Mouse (Mus musculus) embryonic facial prominence, embryonic 11.5 days (tissue): ENCODE results near the gene Supt5. TPM values are rescaled to one million over a fixed set of nuclear protein-coding genes. Genes with fewer than 3 reads are reported as not detected.

Experiments
- ATAC-seq: fragments of 200-750 bp; cut with Nextera tagmentation; replicated peaks from 2 replicates; pipeline ENCODE4 v1.8.0; 2017; ENCODE audit warnings: low read depth; ENCODE audit not compliant: insufficient number of reproducible peaks, low FRiP score, low TSS enrichment
- DNase-seq: peaks from one replicate; pipeline ENCODE4 v3.0.0-alpha.2; 2015; ENCODE audit warnings: low spot score
- H3K27ac ChIP-seq: fragments of 300-500 bp; sonication (generic); replicated peaks from 2 replicates; pipeline ENCODE4 v1.5.1; 2014; ENCODE audit warnings: mild to moderate bottlenecking, low read depth, low read length, control low read depth
- H3K27me3 ChIP-seq: fragments of 300-500 bp; sonication (generic); 2 replicates; pipeline ENCODE4 v1.6.1; 2014; ENCODE audit warnings: mild to moderate bottlenecking, low read length, moderate library complexity, mixed read lengths; ENCODE audit not compliant: control insufficient read depth, insufficient read depth
- H3K36me3 ChIP-seq: fragments of 300-500 bp; sonication (generic); replicated peaks from 2 replicates; pipeline ENCODE4 v1.6.1; 2014; ENCODE audit warnings: low read depth, mild to moderate bottlenecking, low read length, moderate library complexity, mixed read lengths; ENCODE audit not compliant: control insufficient read depth, insufficient read depth
- H3K4me1 ChIP-seq: fragments of 300-500 bp; sonication (generic); 2 replicates; pipeline ENCODE4 v1.6.1; 2014; ENCODE audit warnings: low read length, mixed read lengths; ENCODE audit not compliant: control insufficient read depth, insufficient read depth
- H3K4me2 ChIP-seq: fragments of 300-500 bp; sonication (generic); 2 replicates; pipeline ENCODE4 v1.6.1; 2014; ENCODE audit warnings: low read depth, mild to moderate bottlenecking, control low read depth, low read length, moderate library complexity
- H3K4me3 ChIP-seq: fragments of 300-500 bp; sonication (generic); 2 replicates; pipeline ENCODE4 v1.5.1; 2014; ENCODE audit warnings: low read depth, low read length, control low read depth
- H3K9ac ChIP-seq: fragments of 300-500 bp; sonication (generic); replicated peaks from 2 replicates; pipeline ENCODE4 v1.6.1; 2014; ENCODE audit warnings: mild to moderate bottlenecking, control low read depth, low read length
- H3K9me3 ChIP-seq: fragments of 300-500 bp; sonication (generic); replicated peaks from 2 replicates; pipeline ENCODE4 v1.6.1; 2016; ENCODE audit warnings: mild to moderate bottlenecking, low read length, inconsistent platforms, mixed read lengths; ENCODE audit not compliant: control insufficient read depth
- WGBS: fragments of 180-500 bp; shearing (Covaris S2); extraction: QIAGEN DNeasy Blood & Tissue Kit; methylation state at CpG from one replicate; pipeline ENCODE4 v1.1.7; 2014; 5-methylcytosine and 5-hydroxymethylcytosine counted together
- polyA plus RNA-seq: library from polyadenylated mRNA; unstranded; fragments of >200 nt; fragmentation: Nextera tagmentation; extraction: Ambion mirVana; gene quantifications from 2 replicates; pipeline ENCODE4 v1.2.1, GENCODE M21; 2014

Supt5 gene
- polyA plus RNA-seq, 1 experiment from 2014 or later = 73.9 TPM

GRCm38 (mm10) chr7:28361647-28362341 is 23.2 kb upstream of the Supt5 start:
- H3K4me3 ChIP-seq = no peak overlapping the region
- no peak overlapping the region for H3K9ac ChIP-seq
- H3K4me2 ChIP-seq = no peak overlapping the region
- H3K36me3 ChIP-seq = peaks cover 39% of the 10 kb centered on the region
- 95% methylated on average over 20 of the region's 20 CpGs for WGBS
- no peak overlapping the region for H3K27ac ChIP-seq
- ATAC-seq (no peak), DNase-seq (no peak)
- peaks cover 5% of the 10 kb centered on the region for H3K4me1 ChIP-seq
- no peaks in the 10 kb centered on the region for H3K9me3 ChIP-seq
- no peaks in the 10 kb centered on the region for H3K27me3 ChIP-seq

GRCm38 (mm10) chr7:28360291-28360690 is 21.7 kb upstream of the Supt5 start:
- no peak overlapping the region for H3K4me3 ChIP-seq
- peaks cover 39% of the 10 kb centered on the region for H3K36me3 ChIP-seq
- DNase-seq (no peak), ATAC-seq (no peak)
- no peak overlapping the region for H3K4me2 ChIP-seq
- peaks cover 5% of the 10 kb centered on the region for H3K4me1 ChIP-seq
- H3K9ac ChIP-seq = no peak overlapping the region
- WGBS = 92% methylated on average over 6 of the region's 6 CpGs
- no peaks in the 10 kb centered on the region for H3K27me3 ChIP-seq
- H3K9me3 ChIP-seq = no peaks in the 10 kb centered on the region
- H3K27ac ChIP-seq = no peak overlapping the region

DNA sequence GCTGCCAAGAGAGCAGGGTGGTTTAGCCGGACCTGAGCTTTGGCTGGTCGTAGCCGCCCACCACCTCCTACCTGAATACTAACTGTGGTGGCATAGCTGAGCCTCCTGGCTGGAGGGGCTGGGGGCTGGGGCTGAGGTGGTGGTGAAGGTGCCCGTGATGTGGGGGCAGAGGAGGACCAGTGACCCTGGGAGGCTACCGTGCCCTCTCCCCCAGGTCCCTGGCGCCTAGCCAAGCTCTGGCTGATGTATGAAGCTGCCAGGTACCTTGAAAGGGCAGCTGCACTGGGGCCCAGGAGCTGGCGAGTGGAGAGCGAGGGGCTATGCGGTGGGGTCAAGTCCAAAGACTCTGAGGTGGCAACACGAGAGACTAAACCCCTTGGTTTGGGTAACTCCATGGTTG is 21.3 kb upstream of the Supt5 start:
- no peak for DNase-seq
- H3K9me3 ChIP-seq = no peaks in the 10 kb centered on the region
- no peaks in the 10 kb centered on the region for H3K27me3 ChIP-seq
- H3K4me3 ChIP-seq = no peak overlapping the region
- H3K36me3 ChIP-seq = peaks cover 36% of the 10 kb centered on the region
- no peak overlapping the region for H3K9ac ChIP-seq
- H3K27ac ChIP-seq = no peak overlapping the region
- no peak overlapping the region for H3K4me2 ChIP-seq
- H3K4me1 ChIP-seq = peaks cover 5% of the 10 kb centered on the region
- no peak for ATAC-seq
- 96% methylated on average over 10 of the region's 10 CpGs for WGBS

- WGBS = 64% methylated on average over 7 of the region's 7 CpGs
- 0 out of 2 replicates have a peak overlapping the region, but pooled peaks have one; percentile 13 for H3K27ac ChIP-seq
Observed at GRCm38 (mm10) chr7:28358431-28358830, 19.9 kb upstream of the Supt5 start.

GRCm38 (mm10) chr7:28357984-28358383 is 19.4 kb upstream of the Supt5 start:
- H3K9me3 ChIP-seq = no peaks in the 10 kb centered on the region
- no peak overlapping the region for H3K4me3 ChIP-seq
- DNase-seq = no peak
- peaks cover 43% of the 10 kb centered on the region for H3K36me3 ChIP-seq
- ATAC-seq = no peak
- WGBS = 5% methylated on average over 5 of the region's 5 CpGs
- no peaks in the 10 kb centered on the region for H3K27me3 ChIP-seq
- no peak overlapping the region for H3K4me2 ChIP-seq
- 0 out of 2 replicates have a peak overlapping the region, but pooled peaks have one; percentile 20 for H3K27ac ChIP-seq
- H3K9ac ChIP-seq = no peak overlapping the region
- peaks cover 5% of the 10 kb centered on the region for H3K4me1 ChIP-seq

More at GRCm38 (mm10) chr7:28358431-28358830, 19.9 kb upstream of the Supt5 start:
- H3K27me3 ChIP-seq = no peaks in the 10 kb centered on the region
- no peak overlapping the region for H3K9ac ChIP-seq
- DNase-seq (no peak), ATAC-seq (no peak)
- no peaks in the 10 kb centered on the region for H3K9me3 ChIP-seq
- no peak overlapping the region for H3K4me3 ChIP-seq
- H3K4me2 ChIP-seq = no peak overlapping the region
- H3K36me3 ChIP-seq = peaks cover 39% of the 10 kb centered on the region
- H3K4me1 ChIP-seq = peaks cover 5% of the 10 kb centered on the region

GRCm38 (mm10) chr7:28356981-28357380 is 18.4 kb upstream of the Supt5 start:
- ATAC-seq (peak; percentile 46; the same call in 1 of the 2 replicates), DNase-seq (peak; percentile 71)
- Histone ChIP-seq H3K4me1 (peaks cover 5% of the 10 kb centered on the region), H3K9me3 (no peaks in the 10 kb centered on the region), H3K9ac (0 out of 2 replicates have a peak overlapping the region, but pooled peaks have one; percentile 22), H3K4me3 (no peak overlapping the region), H3K4me2 (no peak overlapping the region; the same call in 1 of the 2 replicates), H3K27me3 (no peaks in the 10 kb centered on the region), H3K27ac (no peak overlapping the region), H3K36me3 (peaks cover 35% of the 10 kb centered on the region)
- WGBS = 6% methylated on average over 5 of the region's 5 CpGs

DNA sequence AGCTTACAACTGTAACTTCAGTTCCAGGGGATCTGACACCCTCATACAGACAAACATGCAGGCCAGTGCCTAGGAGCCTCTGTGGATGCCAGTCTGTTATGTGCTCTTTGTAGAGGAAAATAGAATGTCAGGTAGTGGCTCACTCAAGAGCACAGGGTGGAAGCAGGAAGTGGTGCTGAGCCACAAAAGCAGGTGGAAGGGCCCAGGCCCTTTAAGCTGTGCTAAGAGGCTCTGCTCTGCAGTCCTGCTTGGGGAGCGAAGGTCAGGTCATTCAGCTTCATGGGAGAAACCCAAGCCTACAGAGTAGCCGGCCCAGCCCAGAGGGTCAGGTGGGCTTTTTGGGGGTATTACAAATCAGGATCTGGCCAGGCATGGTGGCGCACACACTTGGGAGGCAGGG is 16.7 kb upstream of the Supt5 start:
- no peak for DNase-seq
- ATAC-seq = no peak
- Histone ChIP-seq H3K4me1 (peaks cover 5% of the 10 kb centered on the region), H3K27me3 (no peaks in the 10 kb centered on the region), H3K9me3 (no peaks in the 10 kb centered on the region), H3K27ac (no peak overlapping the region), H3K36me3 (peaks cover 21% of the 10 kb centered on the region), H3K4me2 (no peak overlapping the region), H3K9ac (no peak overlapping the region), H3K4me3 (no peak overlapping the region)
- 90% methylated on average over 3 of the region's 3 CpGs for WGBS

- no peak for ATAC-seq
- H3K36me3 ChIP-seq = peaks cover 15% of the 10 kb centered on the region
Observed at GRCm38 (mm10) chr7:28354596-28354995, 16.1 kb upstream of the Supt5 start.

More at GRCm38 (mm10) chr7:28354596-28354995, 16.1 kb upstream of the Supt5 start:
- Histone ChIP-seq H3K27ac (no peak overlapping the region), H3K4me1 (peaks cover 5% of the 10 kb centered on the region), H3K4me2 (no peak overlapping the region), H3K4me3 (no peak overlapping the region), H3K9ac (no peak overlapping the region), H3K27me3 (no peaks in the 10 kb centered on the region), H3K9me3 (no peaks in the 10 kb centered on the region)
- WGBS = 91% methylated on average over 3 of the region's 3 CpGs
- no peak for DNase-seq
